Mouse (Mus musculus) G1E (cell line): ENCODE results near the gene Cacna1s. TPM values are rescaled to one million over a fixed set of nuclear protein-coding genes. Genes with fewer than 3 reads are reported as not detected.

ENCODE experiments used
- ATAC-seq: 2 replicates; pipeline ENCODE4 v1.8.0; 2016; ENCODE audit warnings: mild to moderate bottlenecking; ENCODE audit not compliant: insufficient number of reproducible peaks, poor library complexity, low FRiP score, severe bottlenecking; ENCODE audit errors: extremely low read depth
- DNase-seq: peaks from one replicate; pipeline ENCODE4 v3.0.0; 2012; ENCODE audit warnings: low spot score
- H3K27me3 ChIP-seq: 2 replicates; pipeline ENCODE4 v1.6.1; 2012; ENCODE audit warnings: mild to moderate bottlenecking, low read length, inconsistent platforms; ENCODE audit not compliant: insufficient read depth
- H3K36me3 ChIP-seq: replicated peaks from 2 replicates; pipeline ENCODE3; 2012; ENCODE audit warnings: mild to moderate bottlenecking, inconsistent platforms
- H3K4me1 ChIP-seq: 2 replicates; pipeline ENCODE4 v1.6.1; 2012; ENCODE audit warnings: low read depth, low read length, inconsistent platforms, mixed read lengths; ENCODE audit not compliant: insufficient read depth
- H3K4me3 ChIP-seq: 2 replicates; pipeline ENCODE4 v1.5.1; 2012; ENCODE audit warnings: low read depth, mild to moderate bottlenecking, inconsistent platforms, low read length, moderate library complexity, mixed read lengths
- H3K9me3 ChIP-seq: replicated peaks from 2 replicates; pipeline ENCODE4 v1.6.1; 2012; ENCODE audit warnings: inconsistent platforms
- CTCF ChIP-seq: IDR thresholded peaks from 2 replicates; pipeline ENCODE4 v1.5.1; 2012; ENCODE audit warnings: low read depth, low read length, inconsistent platforms, mixed read lengths
- GATA1 ChIP-seq: IDR thresholded peaks from 2 replicates; pipeline ENCODE4 v1.6.1; 2012; ENCODE audit warnings: borderline replicate concordance, low read length, inconsistent platforms, mixed read lengths
- GATA2 ChIP-seq: IDR thresholded peaks from 2 replicates; pipeline ENCODE4 v1.6.1; 2012; ENCODE audit warnings: low read depth, low read length, inconsistent platforms, borderline replicate concordance
- POLR2AphosphoS5 ChIP-seq: IDR thresholded peaks from 2 replicates; pipeline ENCODE4 v1.6.1; 2012; ENCODE audit warnings: low read depth, low read length, inconsistent platforms; ENCODE audit not compliant: insufficient replicate concordance
- TAL1 ChIP-seq: conservative IDR thresholded peaks from 2 replicates; pipeline ENCODE4 v1.6.1; 2012; ENCODE audit warnings: low read depth, low read length, inconsistent platforms, mixed read lengths
- polyA plus RNA-seq: library from polyadenylated mRNA; stranded (reverse); fragments of >175 nt; gene quantifications from 2 replicates; pipeline ENCODE4 v1.2.3, GENCODE M21; 2012
- total RNA-seq, 2 experiments: library from RNA; stranded (forward) in 1 of 2; stranded (reverse) in 1 of 2; fragments of 200-1000 nt in 1 of 2; fragments of >200 nt in 1 of 2; fragmentation: Nextera tagmentation in 1 of 2; gene quantifications; 2 replicates each; pipeline ENCODE4 v1.2.3; 2014 to 2017

The Cacna1s gene
- total and polyA plus RNA-seq, 3 experiments = 0.11 TPM; not detected in 2

DNA sequence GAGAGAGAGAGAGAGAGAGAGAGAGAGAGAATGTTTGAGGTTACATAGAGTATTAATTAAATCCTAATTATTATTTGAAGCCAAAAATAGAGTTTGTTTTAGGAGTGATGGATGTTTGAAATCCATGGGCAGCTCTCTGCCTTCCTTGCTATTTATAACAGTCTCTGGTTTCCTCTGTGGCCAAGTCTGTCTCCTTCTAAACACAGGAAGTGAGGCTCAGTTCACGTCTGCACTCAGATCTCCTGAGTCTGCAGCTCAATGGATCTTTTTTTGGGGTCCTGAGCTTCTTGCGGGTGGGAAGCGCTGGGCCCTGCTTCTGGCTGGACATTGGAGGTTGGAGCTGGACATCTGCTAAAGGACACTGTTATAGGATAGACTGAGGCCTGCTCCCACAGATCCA is 75.3 kb downstream of the Cacna1s start:
- Histone ChIP-seq H3K27me3 (peaks cover 36% of the 10 kb centered on the region), H3K4me1 (peaks cover 57% of the 10 kb centered on the region), H3K4me3 (no peak overlapping the region), H3K36me3 (peaks cover 1% of the 10 kb centered on the region), H3K9me3 (no peaks in the 10 kb centered on the region)
- no peak for DNase-seq
- no peak for ATAC-seq
- no peak for TF ChIP-seq TAL1
- TF ChIP-seq POLR2AphosphoS5 = no peak
- TF ChIP-seq GATA1 = no peak
- no peak for TF ChIP-seq GATA2
- TF ChIP-seq CTCF = no peak

DNA sequence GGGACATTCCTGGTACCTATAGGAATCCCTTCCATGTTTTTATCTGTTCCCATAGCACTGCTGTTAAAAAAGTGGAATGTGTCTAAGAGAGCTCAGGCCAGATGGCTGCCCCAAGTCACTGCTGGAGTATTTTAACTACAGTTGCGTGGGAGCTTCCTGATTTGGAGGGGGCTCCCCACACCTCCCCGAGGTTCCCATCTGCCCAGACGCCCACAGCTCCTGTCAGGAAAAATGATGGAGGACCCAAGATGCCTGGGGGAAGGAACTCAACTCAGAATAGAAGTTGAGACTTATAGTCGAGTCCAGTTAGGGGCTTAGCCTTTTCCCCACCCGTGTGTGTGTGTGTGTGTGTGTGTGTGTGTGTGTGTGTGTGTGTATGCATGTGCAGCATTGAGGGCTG is 75.9 kb downstream of the Cacna1s start:
- H3K4me1 ChIP-seq = peaks cover 63% of the 10 kb centered on the region
- DNase-seq (no peak), ATAC-seq (no peak)
- peaks cover 6% of the 10 kb centered on the region for H3K36me3 ChIP-seq
- H3K9me3 ChIP-seq = no peaks in the 10 kb centered on the region
- no peak overlapping the region for H3K4me3 ChIP-seq
- TF ChIP-seq POLR2AphosphoS5 (no peak), GATA2 (no peak), CTCF (no peak), TAL1 (no peak), GATA1 (no peak)
- H3K27me3 ChIP-seq = peaks cover 36% of the 10 kb centered on the region

DNA sequence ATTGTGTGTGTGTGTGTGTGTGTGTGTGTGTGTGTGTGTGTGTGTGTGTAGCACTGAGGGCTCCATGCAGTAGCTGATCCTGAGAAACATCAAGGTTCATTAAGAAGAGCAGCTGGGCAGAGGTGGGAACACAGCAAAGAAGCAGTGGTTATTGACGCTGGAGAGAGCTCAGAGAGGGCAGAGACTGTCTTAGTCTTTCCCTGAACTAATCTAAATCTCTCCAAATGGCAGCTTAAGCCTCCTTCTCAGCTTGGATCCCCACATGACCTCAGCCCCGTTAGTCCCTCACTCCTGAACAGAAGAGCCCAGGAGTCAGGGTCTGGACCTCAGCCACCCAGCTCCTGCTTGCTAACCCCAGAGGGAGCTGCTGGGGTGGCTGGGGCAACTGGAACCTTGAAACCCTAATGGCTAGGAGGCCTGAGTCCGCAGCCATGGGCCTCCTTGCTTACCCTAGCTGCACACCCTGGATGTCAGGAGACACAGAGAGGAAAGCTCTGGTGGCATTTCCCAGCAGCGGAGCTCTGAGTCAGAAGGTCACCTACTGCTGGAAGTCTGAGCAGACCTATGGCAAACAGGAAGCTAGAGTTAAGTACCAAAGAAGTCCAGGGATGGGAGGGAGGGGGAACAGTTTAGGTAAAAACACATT is 76.5 kb downstream of the Cacna1s start:
- H3K36me3 ChIP-seq = peaks cover 12% of the 10 kb centered on the region
- no peak for DNase-seq
- no peaks in the 10 kb centered on the region for H3K9me3 ChIP-seq
- H3K4me3 ChIP-seq = no peak overlapping the region
- H3K4me1 ChIP-seq = peaks cover 69% of the 10 kb centered on the region
- TF ChIP-seq POLR2AphosphoS5 (no peak), TAL1 (no peak), GATA1 (no peak), GATA2 (no peak), CTCF (no peak)
- peaks cover 30% of the 10 kb centered on the region for H3K27me3 ChIP-seq
- ATAC-seq = no peak

DNA sequence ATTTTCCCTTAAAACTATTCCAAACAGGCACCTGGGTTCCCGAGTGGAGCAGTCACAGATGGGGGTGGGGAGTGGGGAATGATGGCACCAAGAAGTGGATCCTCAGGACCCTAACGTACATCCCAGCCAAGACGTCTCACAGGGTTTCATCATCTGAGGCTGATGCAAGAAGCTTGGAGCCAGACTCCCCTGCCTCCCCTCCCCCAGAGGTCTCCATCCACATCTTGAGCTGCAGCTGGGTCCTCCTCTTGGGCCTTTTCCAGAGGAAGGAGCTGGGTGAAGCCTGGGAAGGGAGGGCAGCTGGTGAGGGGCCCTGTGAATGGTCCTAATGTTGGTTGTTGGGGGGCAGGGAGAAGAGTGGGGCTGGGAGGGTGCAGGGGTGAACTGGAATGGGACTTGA is 77.6 kb downstream of the Cacna1s start:
- Histone ChIP-seq H3K4me3 (no peak overlapping the region; the same call in 1 of the 2 replicates), H3K9me3 (no peaks in the 10 kb centered on the region), H3K36me3 (peaks cover 15% of the 10 kb centered on the region), H3K4me1 (peaks cover 80% of the 10 kb centered on the region), H3K27me3 (peaks cover 22% of the 10 kb centered on the region)
- ATAC-seq = no peak
- DNase-seq = no peak
- TF ChIP-seq GATA1 (no peak), GATA2 (no peak), TAL1 (no peak), CTCF (no peak), POLR2AphosphoS5 (no peak)

DNA sequence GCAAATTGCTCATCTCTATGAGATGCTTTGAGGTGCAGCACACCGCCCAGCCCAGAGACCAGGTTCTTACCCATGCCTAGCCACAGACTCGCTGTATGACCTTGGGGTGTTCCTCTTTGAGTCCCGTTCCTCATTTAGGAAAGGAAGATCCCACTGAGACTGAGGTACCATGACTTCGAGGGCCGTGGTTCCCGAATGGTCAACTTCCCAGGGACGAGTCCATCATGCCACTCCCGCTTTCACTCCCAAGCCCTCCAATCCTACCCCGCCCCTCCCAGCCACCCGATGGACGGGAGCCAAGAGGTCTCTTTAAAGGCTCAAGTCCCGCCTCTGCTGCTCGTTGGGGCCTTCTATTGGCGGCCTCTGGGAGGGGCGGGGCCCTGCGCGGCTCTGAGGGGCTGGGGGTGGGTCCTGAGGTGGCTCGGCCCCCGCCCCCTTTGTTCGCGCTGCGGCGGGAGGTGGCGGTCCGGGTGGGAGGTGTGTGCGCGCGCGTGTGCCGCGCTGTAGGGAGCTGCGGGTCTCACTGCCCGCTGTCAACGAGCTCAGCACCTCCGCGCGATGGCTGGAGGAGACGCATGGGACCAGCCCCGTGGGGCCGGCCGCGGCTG is 78.5 kb downstream of the Cacna1s start, which contains the start of gene Kif21b:
Gene Kif21b, plus strand, starts transcription at position 439 of the 608 bp plus-strand sequence.
- peaks cover 89% of the 10 kb centered on the region for H3K4me1 ChIP-seq
- peaks cover 15% of the 10 kb centered on the region for H3K27me3 ChIP-seq
- TF ChIP-seq GATA1 = no peak
- TF ChIP-seq TAL1 = no peak
- TF ChIP-seq GATA2 = no peak
- TF ChIP-seq CTCF = no peak
- no peak for TF ChIP-seq POLR2AphosphoS5
- H3K36me3 ChIP-seq = peaks cover 19% of the 10 kb centered on the region
- DNase-seq (peak; percentile 97), ATAC-seq (peak; percentile 80)
- H3K9me3 ChIP-seq = no peaks in the 10 kb centered on the region
- H3K4me3 ChIP-seq = peak within 1 kb of the TSS; percentile 83

DNA sequence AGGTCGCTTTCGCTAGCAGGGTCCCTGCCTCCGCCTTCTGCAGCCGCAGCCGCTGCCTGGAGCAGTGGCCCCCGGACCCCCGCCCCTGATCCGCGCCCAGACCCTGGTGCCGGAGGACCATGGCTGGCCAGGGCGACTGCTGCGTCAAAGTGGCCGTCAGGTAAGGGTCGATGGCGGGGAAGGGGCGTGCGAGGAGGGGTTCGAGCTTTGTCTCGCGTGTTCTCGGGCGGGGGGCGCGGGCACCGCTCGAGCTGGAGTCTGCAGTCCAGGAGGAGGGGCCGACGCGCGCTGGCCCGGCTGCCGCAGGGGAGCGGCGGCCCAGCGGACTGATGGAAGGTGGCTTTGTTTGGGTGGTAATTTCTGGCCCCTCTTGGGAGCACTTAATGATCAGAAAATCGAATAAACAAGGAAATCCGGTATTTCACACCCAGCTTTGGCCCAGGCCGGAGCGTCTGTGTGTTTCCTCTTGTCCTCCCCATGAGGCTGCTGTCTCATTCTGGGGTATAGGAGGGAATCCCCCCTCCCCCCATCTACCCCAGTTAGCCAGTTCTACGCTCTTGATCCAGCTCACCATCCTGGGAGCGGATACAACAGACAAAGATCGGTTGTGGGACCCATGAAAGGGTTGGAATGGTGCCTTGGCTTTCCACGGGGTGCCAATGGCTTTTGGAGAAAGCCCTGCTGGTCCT is 79.2 kb downstream of the Cacna1s start:
- no peak for ATAC-seq
- Histone ChIP-seq H3K9me3 (no peaks in the 10 kb centered on the region), H3K4me3 (peak overlapping the region; percentile 83), H3K36me3 (peaks cover 25% of the 10 kb centered on the region), H3K27me3 (peaks cover 9% of the 10 kb centered on the region; the same call in 1 of the 2 replicates), H3K4me1 (peaks cover 89% of the 10 kb centered on the region)
- TF ChIP-seq GATA1 (no peak), CTCF (no peak), GATA2 (no peak), POLR2AphosphoS5 (no peak), TAL1 (no peak)
- DNase-seq = peak; percentile 67
